Comparison of ENCODE assay signal across 8 mouse cellular contexts in genomic region chr5:39639438-39640177, GRCm38 (mm10).
DNase-seq lines count a peak whose midpoint lies in the region; ATAC-seq and TF ChIP-seq lines count a peak whose summit lies in the region.
"Had no signal": no experiment of that assay in that cellular context is flagged by ENCODE, and none has a peak within 500 bp of the region (broad histone marks: within the 10 kb centered on the region; RNA-seq: fewer than 3 reads in every experiment).

No protein-coding gene starts in this region.

- H3K9me3 ChIP-seq in forebrain, embryonic 14.5 days (replicated peaks; ENCODE audit: control insufficient read depth, low read length): no peaks in the 10 kb centered on the region
- H3K9me3 ChIP-seq in lung, embryonic 14.5 days (ENCODE audit: low read depth, low read length): no peaks in the 10 kb centered on the region
- H3K9me3 ChIP-seq: megakaryocyte, embryonic 14.5 days had no signal

- H3K36me3 ChIP-seq in thymus, adult 2 months (ENCODE audit: control insufficient read depth, insufficient read depth, low read length): no peaks in the 10 kb centered on the region
- 0 out of 2 replicates have a peak, but pooled peaks cover 3% of the 10 kb centered on the region for H3K36me3 ChIP-seq in forebrain, embryonic 14.5 days (ENCODE audit: control insufficient read depth, insufficient read depth, low read length)
- H3K36me3 ChIP-seq in lung, embryonic 14.5 days (ENCODE audit: insufficient read depth): no peaks in the 10 kb centered on the region

- ATAC-seq in forebrain, embryonic 14.5 days: 0 out of 2 replicates have a peak, but pooled peaks have one; percentile 37
- no peak for ATAC-seq in lung, embryonic 14.5 days (ENCODE audit: insufficient read depth)

- H3K9ac ChIP-seq in forebrain, embryonic 14.5 days (ENCODE audit: low read length): no peak overlapping the region
- H3K9ac ChIP-seq in lung, embryonic 14.5 days: no peak overlapping the region

- 0 out of 2 replicates have a peak overlapping the region, but pooled peaks have one; percentile 8 for H3K4me2 ChIP-seq in forebrain, embryonic 14.5 days (ENCODE audit: low read length)
- no peak overlapping the region for H3K4me2 ChIP-seq in lung, embryonic 14.5 days

- no peak overlapping the region for H3K27ac ChIP-seq in thymus, adult 2 months (ENCODE audit: control insufficient read depth, insufficient read depth, low read length)
- no peak overlapping the region for H3K27ac ChIP-seq in bone marrow macrophage, adult 2 months (ENCODE audit: insufficient read depth, low read depth, low read length)
- no peak overlapping the region for H3K27ac ChIP-seq in forebrain, embryonic 14.5 days (ENCODE audit: low read depth, low read length)
- no peak overlapping the region for H3K27ac ChIP-seq in lung, embryonic 14.5 days (ENCODE audit: low read depth)

- DNase-seq in thymus, postnatal 0 days (ENCODE audit: low spot score): peak; percentile 16
- DNase-seq in thymus, adult 2 months: no peak
- DNase-seq in forebrain, embryonic 14.5 days (ENCODE audit: low spot score): peak; percentile 78
- peak; percentile 74 for DNase-seq in kidney, postnatal 14 days
- DNase-seq in lung, embryonic 14.5 days: peak; percentile 83
- DNase-seq in right cerebral cortex, adult 18-20 months: peak; percentile 84

- TF ChIP-seq POLR2A in thymus, adult 2 months (IDR thresholded peaks at IDR 0.05; ENCODE audit: control insufficient read depth, extremely low read depth, insufficient read depth, low read length, poor library complexity): no peak
- no peak for TF ChIP-seq POLR2A in bone marrow macrophage, adult 2 months (IDR thresholded peaks at IDR 0.05; ENCODE audit: borderline replicate concordance, low read depth, low read length)

- no peak overlapping the region for H3K4me3 ChIP-seq in thymus, adult 2 months (ENCODE audit: control insufficient read depth, insufficient read depth, low read length)
- H3K4me3 ChIP-seq in bone marrow macrophage, adult 2 months (ENCODE audit: insufficient read depth, low read length): no peak overlapping the region
- H3K4me3 ChIP-seq in forebrain, embryonic 14.5 days (ENCODE audit: low read depth, low read length): no peak overlapping the region
- H3K4me3 ChIP-seq in lung, embryonic 14.5 days (ENCODE audit: low read depth, low read length): no peak overlapping the region
- H3K4me3 ChIP-seq: megakaryocyte, embryonic 14.5 days had no signal

- whole genome bisulfite sequencing in thymus, adult 2 months: 71% methylated on average over 10 of the region's 10 CpGs
- 51% methylated on average over 10 of the region's 10 CpGs for WGBS in forebrain, embryonic 14.5 days
- WGBS in lung, embryonic 14.5 days: 41% methylated on average over 10 of the region's 10 CpGs

- H3K4me1 ChIP-seq in thymus, adult 2 months (replicated peaks; ENCODE audit: control insufficient read depth, insufficient read depth, low read length): no peaks in the 10 kb centered on the region
- H3K4me1 ChIP-seq in bone marrow macrophage, adult 2 months (ENCODE audit: control insufficient read depth, insufficient read depth, low read length): peaks cover 2% of the 10 kb centered on the region; the same call in 1 of the 2 replicates
- H3K4me1 ChIP-seq in forebrain, embryonic 14.5 days (ENCODE audit: control insufficient read depth, insufficient read depth, low read length): 0 out of 2 replicates have a peak, but pooled peaks cover 2% of the 10 kb centered on the region
- H3K4me1 ChIP-seq in lung, embryonic 14.5 days (ENCODE audit: insufficient read depth): no peaks in the 10 kb centered on the region

- TF ChIP-seq CTCF in thymus, adult 2 months (IDR thresholded peaks at IDR 0.05; ENCODE audit: borderline replicate concordance, control insufficient read depth, extremely low read depth, insufficient read depth, low read length, poor library complexity): no peak
- peak; percentile 33; the same call in 1 of the 2 replicates for TF ChIP-seq CTCF in bone marrow macrophage, adult 2 months (IDR thresholded peaks at IDR 0.05; ENCODE audit: low read depth, low read length)
- TF ChIP-seq CTCF in lung, embryonic 14.5 days (IDR thresholded peaks at IDR 0.05; ENCODE audit: low read depth): peak; percentile 82

- peaks cover 2% of the 10 kb centered on the region; the same call in 1 of the 2 replicates for H3K27me3 ChIP-seq in thymus, adult 2 months (ENCODE audit: control insufficient read depth, insufficient read depth, low read length)
- no peaks in the 10 kb centered on the region for H3K27me3 ChIP-seq in forebrain, embryonic 14.5 days (replicated peaks; ENCODE audit: control insufficient read depth, insufficient read depth, low read length)
- peaks cover 17% of the 10 kb centered on the region for H3K27me3 ChIP-seq in lung, embryonic 14.5 days (ENCODE audit: insufficient read depth, low read length)
